Mouse (Mus musculus): ENCODE measurements around the gene U2af1.
"Not testable (repeated sequence)": the region's sequence is repeated elsewhere in the genome, so short reads cannot be mapped to it uniquely, and the experiment has no call there.

U2af1 gene

GRCm38 (mm10) chr17:31613086-31613755 is 45.5 kb downstream of the U2af1 start:
- peak; percentile 45 to 48 for DNase-seq

DNA sequence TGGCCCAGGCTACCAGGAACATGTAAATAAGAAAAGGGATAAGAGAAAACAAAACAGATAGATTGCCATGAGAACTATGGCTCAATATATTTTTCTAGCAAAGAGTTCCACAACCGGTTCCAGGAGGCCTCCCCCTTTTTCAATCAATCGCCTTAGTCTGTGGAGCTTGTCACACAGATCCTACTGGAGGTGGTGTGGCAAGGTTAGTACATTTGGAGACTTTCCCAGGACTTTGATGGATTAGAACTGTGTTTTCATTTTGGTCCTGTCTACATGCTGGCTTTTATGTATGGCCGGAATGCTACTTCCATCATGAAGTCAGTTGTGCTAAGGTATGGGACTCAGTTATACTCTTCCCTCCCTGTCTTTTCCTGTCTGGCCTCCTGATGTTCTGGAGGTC is 48.8 kb downstream of the U2af1 start:
- no peak for DNase-seq

DNA sequence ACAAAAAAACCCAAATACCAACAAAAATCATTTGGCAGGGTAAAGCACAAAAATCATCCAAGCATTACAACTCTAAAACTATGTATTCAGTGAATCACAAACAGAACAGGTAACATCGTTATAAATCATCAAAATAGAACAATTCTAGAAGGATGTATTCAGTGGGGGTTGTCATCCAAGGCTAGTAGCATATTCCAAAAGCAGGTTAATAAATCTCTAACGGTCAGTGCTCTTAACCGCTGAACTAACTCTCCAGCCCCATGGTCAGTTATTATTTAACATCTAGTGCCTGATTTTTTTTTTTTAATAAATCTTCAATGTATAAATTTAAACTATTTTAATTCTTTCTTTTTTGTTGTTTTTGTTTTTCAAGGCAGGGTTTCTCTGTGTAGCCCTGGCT is 49.5 kb downstream of the U2af1 start:
- not testable (repeated sequence) for DNase-seq

DNA sequence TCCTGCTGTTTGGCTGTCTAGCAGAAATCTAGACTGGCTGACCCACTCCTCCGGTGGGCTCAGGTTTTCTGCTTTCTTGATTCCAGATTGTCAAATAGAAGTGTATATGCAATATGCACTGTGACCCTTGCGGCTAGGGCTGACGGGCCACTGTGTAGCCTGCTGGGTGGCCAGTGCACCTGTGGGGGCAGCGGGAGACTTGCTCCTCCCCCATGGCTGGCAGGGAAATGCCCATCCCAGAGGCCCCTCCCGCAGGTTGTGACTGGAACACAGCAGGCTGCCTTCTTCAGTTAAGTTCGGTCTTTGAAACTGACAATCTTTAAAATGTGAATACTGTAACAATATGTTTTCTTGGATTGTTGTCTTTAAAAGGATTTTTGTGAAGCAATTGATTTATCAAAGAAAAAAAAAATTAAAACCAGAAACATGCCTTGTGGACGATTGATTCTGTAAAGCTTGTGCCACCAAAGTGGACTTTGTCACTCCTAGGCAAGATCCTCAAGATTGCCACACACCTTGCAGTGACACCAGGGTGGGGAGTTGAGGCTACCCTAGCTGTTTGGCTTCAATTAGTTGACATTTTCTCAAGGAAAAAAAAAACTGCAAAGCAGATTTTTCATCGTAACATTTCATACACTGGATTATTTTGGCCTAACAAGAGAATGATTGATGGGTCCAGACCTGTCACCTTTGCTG is 51.3 kb downstream of the U2af1 start:
- no peak for DNase-seq

DNA sequence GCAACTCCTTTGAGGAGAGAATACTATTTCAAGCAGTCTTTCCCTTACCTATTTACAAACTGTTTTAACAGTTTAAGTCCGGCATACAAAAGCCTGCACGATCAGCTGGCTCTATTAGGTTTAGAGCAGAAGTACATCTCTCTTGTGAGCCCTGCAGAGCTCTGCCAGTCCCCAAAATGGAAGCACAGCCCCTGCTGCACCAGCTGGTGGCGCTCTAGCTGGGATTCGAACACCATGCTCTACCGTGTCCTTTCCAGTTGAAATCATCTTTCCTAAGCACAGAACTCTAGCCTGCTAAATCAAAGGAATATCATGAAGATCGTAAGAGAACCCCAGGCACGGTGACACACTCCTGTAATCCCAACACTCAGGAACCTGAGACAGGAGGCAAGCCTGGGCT is 52.3 kb downstream of the U2af1 start:
- no peak for DNase-seq

GRCm38 (mm10) chr17:31598593-31598992 is 60.1 kb downstream of the U2af1 start:
- DNase-seq: no peak

- no peak for DNase-seq
These were observed 60.7 kb downstream of the U2af1 start for GRCm38 (mm10) chr17:31597957-31598356.

Data from cerebellum, postnatal 14 days (tissue).